Mouse (Mus musculus): ENCODE measurements around the gene Gm10053. TPM values are rescaled to one million over a fixed set of nuclear protein-coding genes. Genes with fewer than 3 reads are reported as not detected.
A peak's percentile ranks its signal among the peaks of the same experiment; 100 is the strongest.
"Not testable (repeated sequence)": the region's sequence is repeated elsewhere in the genome, so short reads cannot be mapped to it uniquely, and the experiment has no call there.

Gm10053 gene
- 100 to 1,000 TPM; 176 to 189 (median 186) TPM for total RNA-seq (2022)

DNA sequence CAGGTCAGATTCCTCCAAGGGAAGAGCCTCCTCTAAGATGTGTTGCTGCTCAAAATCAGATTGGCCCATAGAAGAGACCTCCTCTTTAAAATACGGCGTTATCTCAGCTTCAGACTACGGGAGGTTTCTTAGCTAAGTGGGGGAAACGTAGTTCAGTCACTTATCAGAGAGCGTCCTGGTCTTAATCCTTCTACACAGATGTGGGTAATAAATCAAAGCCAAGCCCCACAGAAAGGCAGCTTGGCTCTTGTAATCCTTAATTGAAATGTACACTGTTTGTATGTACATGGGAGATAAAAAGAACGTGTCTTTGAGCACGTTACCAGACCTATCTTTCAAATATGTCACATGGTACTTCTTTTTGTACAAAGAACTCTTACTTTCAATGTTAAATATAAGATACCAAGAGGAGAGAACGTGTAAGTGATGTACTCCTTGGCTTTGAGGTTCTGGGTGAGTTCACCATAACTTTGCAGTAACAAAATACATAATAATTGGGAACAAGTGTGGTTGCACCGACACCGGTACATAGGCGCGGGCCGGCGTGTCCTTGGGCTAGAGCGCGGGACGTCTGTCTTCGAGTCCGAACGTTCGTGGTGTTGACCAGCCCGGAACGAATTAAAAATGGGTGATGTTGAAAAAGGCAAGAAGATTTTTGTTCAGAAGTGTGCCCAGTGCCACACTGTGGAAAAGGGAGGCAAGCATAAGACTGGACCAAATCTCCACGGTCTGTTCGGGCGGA lies at the start of gene Gm10053:
TSS of gene Gm10053 (plus strand) at position 558 of the 742 bp plus-strand sequence.
- DNase-seq (ENCODE audit: low spot score in 2 of 2): not testable (repeated sequence)

DNA sequence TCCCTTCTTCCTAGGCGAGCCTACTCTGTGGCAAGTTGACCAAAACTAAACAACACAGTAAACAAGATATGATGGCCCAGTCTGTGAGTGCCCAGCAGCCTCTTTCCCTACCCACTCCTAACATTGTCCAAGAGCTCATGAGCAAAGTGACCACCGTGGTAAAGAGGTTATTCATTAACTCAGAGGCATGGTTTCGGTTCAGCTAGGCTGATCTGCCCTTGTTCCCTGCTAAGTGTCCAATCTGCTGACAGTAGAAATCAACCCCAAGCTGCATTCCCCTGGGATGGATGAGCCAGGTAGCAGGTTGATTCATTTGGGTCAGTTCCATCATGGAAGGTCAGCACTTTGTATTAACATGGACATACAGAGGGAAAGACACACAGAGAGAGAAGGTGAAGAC lies 33.4 kb upstream of the Gm10053 start:
- DNase-seq (ENCODE audit: low spot score in 2 of 2): no peak

DNA sequence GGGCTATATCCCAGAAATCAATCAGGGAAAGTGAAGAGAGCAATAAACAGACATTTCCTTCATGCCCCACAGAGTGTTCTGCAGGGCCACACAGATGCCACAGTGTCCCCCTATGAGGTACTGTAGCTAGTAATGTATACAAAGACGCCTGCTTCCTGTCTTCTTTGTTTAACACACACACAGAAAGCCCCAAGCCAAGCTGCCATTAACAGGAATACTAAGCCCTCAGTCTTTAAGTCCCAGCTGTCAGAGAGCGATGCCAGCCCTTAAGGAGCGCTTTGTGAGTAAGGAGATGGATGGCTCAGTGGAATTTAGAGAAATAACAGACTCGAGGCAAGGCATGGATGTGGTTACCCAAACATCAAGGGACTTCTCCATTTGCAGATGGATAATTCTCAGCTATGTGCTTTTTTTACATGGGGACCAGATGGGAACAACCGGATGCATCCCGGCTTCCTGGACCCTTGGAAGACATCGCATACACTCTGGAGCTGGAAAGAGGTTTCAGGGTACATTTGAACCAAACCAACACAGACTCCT lies 30.4 kb upstream of the Gm10053 start:
- DNase-seq (ENCODE audit: low spot score in 2 of 2): no peak

DNA sequence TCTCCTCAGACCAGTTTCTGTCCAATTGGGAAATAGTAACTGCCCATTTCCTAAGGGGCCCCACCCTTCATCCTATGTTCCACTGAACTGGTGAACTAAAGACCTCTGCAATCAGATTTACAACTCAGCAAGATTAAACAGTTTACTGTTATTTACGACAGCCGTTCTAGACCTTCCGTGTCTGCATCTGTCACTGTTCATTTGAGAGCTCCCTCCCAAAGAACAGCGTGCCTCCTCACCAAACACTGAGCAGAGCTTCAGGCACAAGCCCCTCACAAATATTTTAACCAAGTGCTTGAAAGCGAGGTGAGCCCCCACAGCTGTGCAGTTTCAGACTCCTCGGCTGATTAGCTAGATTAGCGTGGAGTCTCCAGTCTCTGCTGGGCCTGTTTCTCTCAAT lies 27.1 kb upstream of the Gm10053 start:
- no peak for DNase-seq (ENCODE audit: low spot score in 2 of 2)

DNA sequence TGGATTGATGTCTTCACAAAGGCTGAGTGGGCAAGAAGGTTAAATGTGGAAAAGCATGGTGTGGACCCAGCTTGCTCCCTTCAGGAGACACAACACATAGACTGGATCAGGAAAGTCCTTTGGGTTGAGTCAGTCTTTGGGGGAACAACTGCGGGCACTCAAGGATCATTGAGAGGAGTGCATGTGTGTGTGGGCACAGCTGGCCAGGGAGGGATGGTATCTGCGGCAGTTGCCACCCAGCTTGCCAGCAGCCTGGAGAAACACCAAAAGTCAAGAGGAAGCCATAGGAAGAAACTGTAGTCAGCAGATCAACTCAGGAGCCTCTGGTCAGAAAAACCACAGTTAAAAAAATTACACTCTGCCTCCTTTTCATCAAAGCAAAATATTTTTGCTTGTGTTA lies 26.6 kb upstream of the Gm10053 start:
- DNase-seq (ENCODE audit: low spot score in 2 of 2): no peak

DNA sequence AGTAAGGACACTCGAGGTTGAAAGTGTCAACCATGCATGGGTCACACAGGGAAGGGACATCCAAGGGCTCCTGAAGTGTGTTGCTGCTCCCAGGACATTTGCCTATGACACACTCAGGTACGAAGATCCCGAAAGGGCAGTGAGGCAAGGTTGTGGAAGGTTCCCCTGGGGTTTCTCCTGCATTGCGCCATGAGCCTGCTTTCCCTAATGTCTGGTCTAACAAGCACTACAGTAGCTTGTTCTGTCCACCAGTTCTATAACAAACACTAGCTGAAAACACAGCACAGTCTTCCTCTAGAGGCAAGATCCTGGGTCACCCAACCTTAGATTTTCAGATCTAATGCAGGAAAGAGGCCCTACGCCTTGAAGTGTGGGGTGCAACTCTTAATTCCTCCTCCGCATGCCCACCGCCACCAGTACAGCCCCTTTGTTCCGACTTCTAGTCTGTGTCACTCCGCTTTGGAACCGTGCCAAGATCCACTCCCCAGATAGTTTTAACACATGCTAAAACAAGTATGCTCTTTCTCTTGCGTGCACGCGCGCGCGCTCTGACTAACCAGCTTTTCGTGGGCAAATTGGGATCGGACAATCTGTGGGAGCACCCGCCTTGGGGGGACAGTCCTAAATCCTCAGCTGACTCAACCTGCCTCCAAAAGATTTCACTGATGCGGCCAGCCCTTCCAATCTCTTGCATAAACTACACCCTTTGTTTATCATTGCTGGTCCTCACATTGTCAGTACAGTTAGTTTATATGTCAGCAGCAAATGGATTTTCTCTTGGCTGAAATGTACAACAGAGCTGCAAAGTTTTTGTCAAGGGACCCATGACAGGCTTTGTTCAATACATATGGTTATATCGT lies 23.8 kb upstream of the Gm10053 start:
- no peak for DNase-seq (ENCODE audit: low spot score in 2 of 2)

DNA sequence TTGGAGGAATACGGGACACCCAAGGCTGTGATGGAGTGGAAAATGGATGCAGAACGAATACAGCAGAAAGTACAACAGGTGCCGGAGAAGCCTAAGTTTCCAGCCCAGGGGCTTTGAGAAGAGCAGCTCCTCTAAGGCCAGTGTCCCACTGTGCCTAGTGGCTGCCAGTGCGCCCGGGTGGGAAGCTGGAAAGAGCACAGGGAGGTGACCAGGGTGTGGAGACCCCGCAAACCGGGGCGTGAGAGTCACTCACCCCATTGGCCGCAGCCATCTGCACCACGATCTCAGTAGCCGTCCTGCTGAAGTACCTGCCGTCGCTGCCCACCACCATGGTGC lies 14.2 kb upstream of the Gm10053 start:
- DNase-seq (ENCODE audit: low spot score in 2 of 2): no peak

DNA sequence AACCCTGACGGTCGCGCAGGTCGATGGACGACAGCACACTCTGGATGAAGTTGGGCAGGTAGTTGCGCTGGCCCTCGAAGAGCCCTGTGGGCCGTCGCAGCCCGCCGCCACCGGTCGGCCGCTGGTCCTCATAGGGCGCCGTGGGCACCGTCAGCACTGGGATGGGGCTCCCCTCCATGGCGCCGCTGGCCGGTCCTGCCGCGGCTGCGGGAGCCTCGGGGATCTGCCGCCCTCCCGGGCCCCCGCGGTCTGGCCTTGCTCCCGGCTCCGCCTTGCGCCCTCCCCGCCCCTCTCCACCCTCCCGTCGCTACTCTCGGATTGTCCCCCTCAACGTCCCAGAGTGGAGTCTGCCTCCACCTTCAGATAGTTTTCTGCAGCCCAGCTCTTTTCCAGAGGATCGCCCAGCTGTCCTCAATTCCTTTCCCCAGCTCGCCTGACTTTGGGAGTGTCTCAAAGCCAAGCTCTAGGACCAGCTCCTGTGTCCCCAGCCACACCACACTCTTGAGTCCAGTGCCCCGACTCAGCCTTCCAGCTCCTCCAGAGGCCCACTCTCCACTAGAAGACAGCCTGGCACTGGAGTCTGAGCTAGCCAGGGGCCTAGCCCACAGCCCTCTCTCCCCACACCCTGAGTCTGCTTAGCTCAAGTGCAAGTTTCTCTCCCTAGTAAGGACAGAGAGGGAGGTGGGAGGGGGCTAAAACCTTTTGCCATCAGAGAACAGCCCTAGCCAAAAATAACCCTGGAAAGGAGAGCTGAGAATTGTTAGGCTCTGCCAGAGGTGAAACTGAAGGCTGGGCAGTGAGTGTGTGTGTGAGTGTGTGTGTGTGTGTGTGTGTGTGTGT lies 13.7 kb upstream of the Gm10053 start, which contains the start of gene Pgm5:
TSS of gene Pgm5 (minus strand) at position 244 of the 840 bp plus-strand sequence.
- DNase-seq (ENCODE audit: low spot score in 2 of 2): no peak

DNA sequence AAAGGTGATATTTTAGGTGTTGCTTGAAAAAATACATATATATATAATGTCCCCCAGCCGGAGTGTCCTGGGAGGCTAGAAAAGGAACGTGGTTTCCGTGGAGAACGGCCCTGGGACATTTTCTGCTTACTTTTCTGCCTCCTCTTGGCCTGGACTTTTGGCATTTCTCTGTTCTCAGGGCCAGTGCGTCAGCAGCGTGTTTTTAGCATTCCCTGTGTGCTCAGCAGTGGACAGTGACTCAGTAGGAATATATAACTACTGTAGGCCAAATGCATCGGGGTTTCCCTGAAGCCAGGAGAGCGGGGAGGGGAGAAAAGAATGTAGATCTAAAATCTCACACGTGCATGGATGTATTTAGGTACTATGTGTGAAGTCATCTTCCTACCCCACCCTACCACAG lies 10.1 kb upstream of the Gm10053 start:
- no peak for DNase-seq (ENCODE audit: low spot score in 2 of 2)

DNA sequence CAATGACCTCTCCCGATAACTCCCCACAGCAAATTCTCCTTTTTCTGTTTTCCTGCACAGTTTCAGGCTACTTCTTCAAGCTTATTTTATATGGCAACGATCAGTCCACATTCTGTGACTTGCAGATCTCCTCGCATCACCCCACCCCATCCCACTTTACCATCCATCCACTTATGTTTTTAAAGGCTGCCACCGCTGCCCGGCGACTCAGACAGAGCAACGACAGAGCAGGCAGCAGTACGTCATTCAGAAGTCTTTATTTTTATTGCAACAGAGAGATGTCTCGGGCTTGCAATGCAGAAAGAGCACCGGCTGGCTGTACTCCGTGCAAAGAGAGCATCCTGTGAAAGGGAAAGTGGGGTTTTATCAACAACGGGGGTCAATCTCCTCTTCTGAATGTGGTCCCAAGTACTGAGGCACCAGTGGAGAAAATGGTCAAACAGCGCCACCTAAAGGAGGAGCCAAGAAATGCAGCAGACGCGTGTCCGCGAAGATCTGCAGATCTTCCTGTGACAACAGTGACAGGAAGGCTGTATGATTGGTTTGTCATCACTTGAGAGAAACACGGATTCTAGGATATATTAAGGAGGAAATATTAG lies 4.3 kb upstream of the Gm10053 start:
- peak; percentile 20 to 73 for DNase-seq (ENCODE audit: low spot score in 2 of 2)

DNA sequence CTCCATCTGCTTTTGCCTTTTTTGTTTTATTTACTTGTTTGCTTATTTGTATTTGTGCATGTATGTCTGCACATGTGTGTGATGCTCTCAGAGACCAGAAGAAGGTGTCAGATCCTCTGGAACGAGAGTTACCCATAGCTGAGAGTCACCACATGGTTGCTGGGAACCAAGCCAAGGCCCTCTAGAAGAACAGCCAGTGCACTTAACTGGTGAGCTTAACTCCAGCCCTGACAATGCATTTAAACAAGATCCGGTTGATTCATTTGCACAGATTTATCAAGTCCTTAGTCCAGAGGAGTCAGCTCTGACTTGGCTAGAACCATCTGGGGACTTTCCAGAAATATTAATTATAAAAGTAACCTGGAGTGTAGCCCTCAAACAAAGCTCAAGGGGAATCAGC lies 1.6 kb upstream of the Gm10053 start:
- no peak for DNase-seq (ENCODE audit: low spot score in 2 of 2)

DNA sequence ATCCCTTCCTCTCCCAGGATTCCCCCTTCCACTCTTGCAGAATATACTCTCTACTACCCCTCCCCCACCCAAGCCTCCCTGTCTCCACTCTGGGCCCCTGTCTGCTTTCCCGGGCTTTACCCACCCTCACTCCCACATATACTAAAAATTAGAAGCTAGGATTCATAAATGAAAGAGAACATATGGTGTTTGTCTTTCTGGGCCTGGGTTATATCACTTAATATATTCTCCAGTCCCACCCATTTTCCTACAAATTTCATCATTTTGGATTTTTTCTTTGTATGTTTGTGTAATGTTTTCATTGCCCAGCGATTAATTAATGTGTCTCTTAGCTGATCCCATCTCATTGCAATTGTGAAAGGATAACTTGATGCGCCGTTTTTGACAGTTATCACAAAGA lies 5.8 kb downstream of the Gm10053 start:
- no peak for DNase-seq (ENCODE audit: low spot score in 2 of 2)

DNA sequence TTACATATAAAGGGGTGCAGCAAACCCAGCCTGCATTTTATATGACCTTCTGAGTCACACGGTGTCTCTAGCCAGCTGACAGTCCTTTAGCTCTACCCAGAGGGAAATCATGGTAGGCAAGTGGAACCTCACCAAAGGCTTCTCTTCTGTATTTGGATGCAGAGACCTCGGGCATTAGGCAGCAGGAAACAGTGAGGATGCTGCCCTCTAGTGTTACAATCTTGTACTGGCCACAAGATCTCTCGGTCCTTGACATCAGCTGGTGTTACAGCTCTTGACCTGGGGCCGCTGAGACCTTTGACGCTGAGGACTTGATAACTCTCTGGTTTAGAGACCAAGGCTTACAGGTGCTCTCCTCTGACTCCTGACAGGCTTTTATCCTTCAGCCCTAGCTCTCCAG lies 10.0 kb downstream of the Gm10053 start:
- DNase-seq (ENCODE audit: low spot score in 2 of 2): no peak

DNA sequence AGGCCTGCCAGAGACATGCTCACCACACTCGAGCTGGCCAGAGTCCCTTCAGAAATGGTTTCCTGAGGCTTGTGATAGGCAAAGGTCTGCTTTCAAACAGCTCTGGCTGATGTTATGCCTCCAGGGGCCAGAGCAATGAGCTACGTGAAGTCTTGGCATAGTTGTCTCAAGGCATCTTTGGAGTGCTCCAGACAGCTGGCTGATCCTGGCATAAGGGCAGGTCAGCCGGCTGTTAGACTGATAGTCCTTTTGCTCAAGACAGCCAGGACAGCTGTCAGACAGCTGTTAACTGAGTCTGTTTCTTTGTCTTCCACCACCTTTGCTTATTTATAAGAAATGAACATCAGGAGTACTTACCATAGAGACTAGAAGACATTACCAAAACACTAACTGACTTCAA lies 11.4 kb downstream of the Gm10053 start:
- no peak for DNase-seq (ENCODE audit: low spot score in 2 of 2)

DNA sequence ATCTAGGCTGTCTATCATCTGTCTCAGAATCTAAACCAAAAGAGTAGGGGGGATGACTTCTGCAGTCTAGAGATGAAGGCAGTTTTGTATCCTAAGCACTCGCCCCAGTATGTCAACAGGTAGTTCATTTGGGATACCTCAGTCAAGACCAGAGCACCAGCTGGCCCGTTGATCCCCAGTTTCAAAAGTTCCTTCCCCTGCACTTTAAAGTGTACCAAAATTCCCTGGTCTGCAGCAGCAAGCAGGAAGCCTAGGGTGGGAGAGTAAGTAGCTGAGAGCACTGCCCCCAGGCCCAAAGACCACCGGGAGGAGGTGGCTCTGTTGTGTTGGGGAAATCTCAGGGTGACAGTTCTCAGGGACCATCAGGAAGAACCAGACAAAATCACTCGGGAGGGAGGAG lies 21.1 kb downstream of the Gm10053 start:
- DNase-seq (ENCODE audit: low spot score in 2 of 2): no peak

DNA sequence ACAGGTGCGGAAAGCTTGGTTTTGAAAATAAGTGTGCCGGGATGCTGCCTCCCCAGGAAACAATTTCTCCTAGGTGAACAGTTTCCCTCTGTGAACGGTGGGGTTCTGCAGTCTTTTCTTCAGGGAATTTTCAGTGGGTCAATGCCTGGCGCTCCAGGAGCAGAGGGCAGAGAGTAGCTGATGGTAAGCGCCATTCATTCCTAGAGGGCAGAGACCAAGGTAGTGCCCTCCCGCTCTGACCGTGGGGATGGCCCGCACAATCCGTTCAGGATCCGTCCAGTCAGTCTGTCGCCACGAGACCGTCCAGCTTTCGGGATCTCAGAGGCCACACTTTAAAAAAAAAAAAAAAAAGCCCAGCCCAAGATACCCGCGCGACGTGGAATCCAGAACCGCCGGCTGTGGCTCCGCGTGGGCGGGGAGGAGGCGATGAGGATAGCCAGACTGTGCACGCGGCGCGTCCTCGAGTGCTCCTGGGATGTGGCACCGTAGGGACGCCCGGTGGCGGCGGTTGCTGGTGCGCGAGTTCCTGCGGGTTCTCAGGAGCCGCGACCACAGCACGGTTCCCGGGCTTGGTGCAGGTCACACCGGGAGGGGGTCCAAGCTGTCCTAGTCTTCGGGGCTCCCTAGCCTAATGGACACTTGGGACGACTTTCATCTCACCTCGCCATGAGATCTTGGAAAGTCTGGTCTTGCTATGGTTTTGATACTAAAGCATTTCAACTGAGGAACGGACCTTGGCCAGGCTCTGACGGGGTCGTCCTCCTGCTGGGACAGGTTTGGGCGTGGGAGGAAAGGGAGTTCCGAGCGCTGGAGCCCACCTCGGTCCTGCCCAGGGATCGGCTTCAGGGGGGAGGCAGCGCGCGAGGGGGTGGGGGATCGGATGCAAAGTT lies 21.8 kb downstream of the Gm10053 start:
- no peak for DNase-seq (ENCODE audit: low spot score in 2 of 2)

DNA sequence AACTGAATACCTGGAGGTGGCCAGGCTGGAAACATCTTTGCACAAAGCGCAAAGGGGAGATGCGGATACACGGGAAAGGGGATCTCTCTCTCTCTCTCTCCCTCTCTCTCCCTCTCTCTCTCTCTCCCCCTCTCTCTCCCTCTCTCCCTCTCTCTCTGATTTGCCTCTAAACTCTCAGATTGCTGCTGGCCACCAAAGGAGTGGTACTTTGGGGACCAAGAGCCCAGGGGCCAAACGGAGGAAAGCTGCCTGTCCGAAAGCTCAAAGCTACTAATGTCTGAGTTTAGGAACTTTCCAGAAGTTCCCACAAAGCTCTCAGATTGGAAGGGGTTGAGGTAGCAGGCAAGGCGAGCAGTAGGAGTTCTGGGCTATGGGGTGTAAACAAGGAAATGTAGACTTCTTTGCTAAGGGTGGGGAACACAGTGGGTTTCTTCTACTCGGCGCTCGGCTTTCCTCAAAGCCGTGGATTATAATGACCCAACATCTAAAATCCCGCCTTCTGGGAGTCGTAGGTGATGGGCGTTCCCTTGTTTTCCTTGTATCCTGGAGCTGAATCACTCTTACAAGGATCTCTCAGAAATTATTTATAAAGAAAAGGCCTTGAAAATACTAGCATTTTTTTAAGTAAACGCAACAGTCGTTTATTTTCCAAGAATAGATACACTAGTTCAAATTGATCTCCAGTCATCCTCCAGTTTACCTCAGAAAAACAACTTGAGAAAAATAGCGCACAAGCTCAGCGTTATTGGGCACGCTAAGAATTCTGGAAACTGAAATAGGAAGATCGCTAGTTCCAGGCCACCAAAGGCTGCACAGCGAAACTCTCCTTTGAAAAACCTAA lies 22.6 kb downstream of the Gm10053 start:
- no peak for DNase-seq (ENCODE audit: low spot score in 2 of 2)

DNA sequence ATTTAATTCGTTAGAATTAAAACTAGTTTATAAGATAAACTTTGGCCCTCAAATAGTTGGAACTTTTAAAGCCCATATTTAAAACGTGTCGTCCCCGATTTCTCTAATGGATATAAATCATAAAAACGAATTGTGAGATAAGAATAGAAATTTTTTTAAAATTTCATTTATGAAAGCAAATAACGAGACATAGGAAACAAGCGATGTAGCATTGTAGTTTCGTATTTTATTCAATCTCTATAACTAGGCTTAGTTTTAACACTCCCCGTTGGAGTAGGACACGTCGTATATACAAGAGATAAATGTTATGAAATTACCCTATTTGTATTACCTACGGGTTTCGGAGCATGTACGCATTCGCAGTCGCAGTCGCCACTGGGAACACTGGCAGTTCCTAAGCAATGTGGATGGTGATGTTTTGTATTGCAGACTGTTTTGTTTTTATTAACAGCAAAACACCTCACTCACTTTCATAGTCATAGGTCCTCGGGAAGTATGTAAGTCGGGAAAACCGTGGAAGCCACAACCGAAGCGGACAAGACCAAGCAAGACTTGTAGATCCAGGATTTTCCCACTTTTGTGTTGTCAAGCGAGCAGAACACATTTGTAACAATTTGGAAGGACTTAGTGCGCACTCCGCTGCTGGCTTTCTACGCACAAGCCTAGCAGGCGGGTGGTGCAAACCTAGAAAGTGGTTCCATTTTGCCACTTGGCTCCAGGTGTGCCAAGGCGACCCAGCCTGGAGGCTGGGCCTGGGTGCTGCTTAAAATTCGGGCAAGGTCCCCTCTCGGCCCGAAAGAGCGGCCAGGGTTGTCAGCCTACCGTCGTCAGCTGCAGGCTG lies 23.5 kb downstream of the Gm10053 start:
- DNase-seq (ENCODE audit: low spot score in 2 of 2): no peak

Measured in left cerebral cortex, adult 8-10 months (tissue).